Mouse (Mus musculus) midbrain, postnatal 0 days (tissue): Measurements from ENCODE around the gene Esrrb. TPM values are rescaled to one million over a fixed set of nuclear protein-coding genes. Genes with fewer than 3 reads are reported as not detected.

Source experiments
- ATAC-seq: fragments of 200-750 bp; cut with Nextera tagmentation; 2 replicates; pipeline ENCODE4 v1.8.0; 2017; ENCODE audit warnings: moderate number of reproducible peaks, mild to moderate bottlenecking, moderate TSS enrichment, moderate library complexity; ENCODE audit not compliant: low FRiP score
- DNase-seq: peaks from one replicate; pipeline ENCODE4 v3.0.0-alpha.2; 2015; ENCODE audit warnings: low spot score
- H3K27ac ChIP-seq: fragments of 300-500 bp; sonication (generic); 2 replicates; pipeline ENCODE4 v1.5.1; 2014; ENCODE audit warnings: low read depth, mild to moderate bottlenecking, low read length, mixed read lengths
- H3K27me3 ChIP-seq: fragments of 300-500 bp; sonication (generic); 2 replicates; pipeline ENCODE4 v1.6.1; 2014; ENCODE audit warnings: low read length, control low read depth, mixed read lengths; ENCODE audit not compliant: insufficient read depth
- H3K36me3 ChIP-seq: fragments of 300-500 bp; sonication (generic); 2 replicates; pipeline ENCODE4 v1.6.1; 2014; ENCODE audit warnings: low read length, control low read depth, mixed read lengths; ENCODE audit not compliant: insufficient read depth
- H3K4me1 ChIP-seq: fragments of 300-500 bp; sonication (generic); 2 replicates; pipeline ENCODE4 v1.6.1; 2014; ENCODE audit warnings: mild to moderate bottlenecking, control low read depth, antibody characterized with exemption, low read length, mixed read lengths; ENCODE audit not compliant: insufficient read depth
- H3K4me2 ChIP-seq: fragments of 300-500 bp; sonication (generic); 2 replicates; pipeline ENCODE4 v1.6.1; 2014; ENCODE audit warnings: low read depth, mild to moderate bottlenecking, low read length, mixed read lengths; ENCODE audit not compliant: poor library complexity, severe bottlenecking
- H3K4me3 ChIP-seq: fragments of 300-500 bp; sonication (generic); 2 replicates; pipeline ENCODE4 v1.5.1; 2014; ENCODE audit warnings: low read depth, mild to moderate bottlenecking, low read length, moderate library complexity
- H3K9ac ChIP-seq: fragments of 300-500 bp; sonication (generic); replicated peaks from 2 replicates; pipeline ENCODE4 v1.6.1; 2014; ENCODE audit warnings: mild to moderate bottlenecking, low read length, moderate library complexity, mixed read lengths; ENCODE audit not compliant: poor library complexity, severe bottlenecking
- H3K9me3 ChIP-seq: fragments of 300-500 bp; sonication (generic); 2 replicates; pipeline ENCODE4 v1.6.1; 2016; ENCODE audit warnings: low read length, control low read depth
- CTCF ChIP-seq: IDR thresholded peaks from 2 replicates; pipeline ENCODE4 v1.5.1; 2016; ENCODE audit warnings: antibody characterized with exemption, mild to moderate bottlenecking
- WGBS: fragments of 180-500 bp; shearing (Covaris S2); extraction: QIAGEN DNeasy Blood & Tissue Kit; methylation state at CpG from one replicate; pipeline ENCODE4 v1.1.7; 2014; 5-methylcytosine and 5-hydroxymethylcytosine counted together
- polyA plus RNA-seq: library from polyadenylated mRNA; unstranded; fragments of >200 nt; fragmentation: Nextera tagmentation; extraction: Ambion mirVana; gene quantifications from 2 replicates; pipeline ENCODE4 v1.2.1, GENCODE M21; 2015
- total RNA-seq: library from RNA; depleted of rRNA; stranded (reverse); fragments of >200 nt; gene quantifications from 2 replicates; pipeline ENCODE4 v1.2.3, GENCODE M21; 2014

The Esrrb gene
- total and polyA plus RNA-seq, 2 experiments from 2014 or later = 3.3 to 11.6 TPM

GRCm38 (mm10) chr12:86455009-86455408, 94.1 kb downstream of the Esrrb start:
- ATAC-seq (no peak), DNase-seq (no peak)
- Histone ChIP-seq H3K4me3 (no peak overlapping the region), H3K9ac (no peak overlapping the region), H3K27ac (no peak overlapping the region), H3K36me3 (no peaks in the 10 kb centered on the region), H3K4me1 (no peaks in the 10 kb centered on the region), H3K27me3 (no peaks in the 10 kb centered on the region), H3K4me2 (no peak overlapping the region), H3K9me3 (no peaks in the 10 kb centered on the region)
- no peak for TF ChIP-seq CTCF
- WGBS = 71% methylated on average over 1 of the region's 1 CpGs

DNA sequence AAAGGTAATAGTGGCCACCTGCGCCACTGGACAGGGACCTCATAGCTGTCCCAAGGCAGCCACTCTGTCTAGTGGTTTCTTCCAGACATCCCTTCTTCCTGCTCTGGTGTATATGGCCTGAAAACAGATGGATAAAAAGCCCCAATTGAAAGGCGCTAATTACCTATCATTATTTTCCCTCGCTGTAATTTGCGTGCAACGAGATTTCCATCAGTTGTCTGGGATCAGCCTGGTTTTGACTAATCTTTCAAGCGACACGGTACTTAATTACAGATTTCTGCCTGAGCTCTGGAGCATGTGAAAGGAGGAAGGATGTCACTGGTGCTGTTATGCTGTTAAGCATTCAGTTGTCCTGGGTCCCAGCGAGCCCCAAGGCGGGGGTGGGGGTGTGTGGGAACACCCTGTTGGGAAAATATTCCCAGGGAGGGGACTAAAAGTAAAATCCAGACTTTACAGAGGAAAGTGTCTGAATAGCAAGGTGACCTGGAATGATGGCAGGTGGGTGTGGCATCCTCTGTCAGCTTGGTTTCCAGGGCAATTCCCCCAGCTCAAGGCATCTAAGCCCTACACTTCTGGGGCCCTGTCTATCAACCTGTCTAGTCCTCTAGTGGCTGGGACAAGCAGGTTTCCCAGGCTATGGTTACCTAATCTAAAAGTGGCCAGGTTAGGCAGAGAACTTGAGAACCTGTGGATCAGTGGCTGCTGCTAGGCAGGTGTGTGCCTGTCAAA, 102.0 kb downstream of the Esrrb start:
- 62% methylated on average over 9 of the region's 9 CpGs for WGBS
- no peak for DNase-seq

GRCm38 (mm10) chr12:86464385-86464784, 103.5 kb downstream of the Esrrb start:
- no peaks in the 10 kb centered on the region for H3K36me3 ChIP-seq
- 96% methylated on average over 1 of the region's 1 CpGs for WGBS
- H3K4me2 ChIP-seq = no peak overlapping the region
- no peaks in the 10 kb centered on the region for H3K9me3 ChIP-seq
- no peak for ATAC-seq
- H3K4me1 ChIP-seq = no peaks in the 10 kb centered on the region
- no peak overlapping the region for H3K9ac ChIP-seq
- H3K27ac ChIP-seq = no peak overlapping the region
- TF ChIP-seq CTCF = no peak
- H3K27me3 ChIP-seq = no peaks in the 10 kb centered on the region
- no peak for DNase-seq
- no peak overlapping the region for H3K4me3 ChIP-seq

More for the DNA sequence above, 102.0 kb downstream of the Esrrb start:
- Histone ChIP-seq H3K4me3 (no peak overlapping the region), H3K4me1 (no peaks in the 10 kb centered on the region), H3K27me3 (no peaks in the 10 kb centered on the region), H3K36me3 (no peaks in the 10 kb centered on the region), H3K9me3 (no peaks in the 10 kb centered on the region), H3K4me2 (no peak overlapping the region), H3K27ac (no peak overlapping the region), H3K9ac (no peak overlapping the region)
- no peak for ATAC-seq
- no peak for TF ChIP-seq CTCF

DNA sequence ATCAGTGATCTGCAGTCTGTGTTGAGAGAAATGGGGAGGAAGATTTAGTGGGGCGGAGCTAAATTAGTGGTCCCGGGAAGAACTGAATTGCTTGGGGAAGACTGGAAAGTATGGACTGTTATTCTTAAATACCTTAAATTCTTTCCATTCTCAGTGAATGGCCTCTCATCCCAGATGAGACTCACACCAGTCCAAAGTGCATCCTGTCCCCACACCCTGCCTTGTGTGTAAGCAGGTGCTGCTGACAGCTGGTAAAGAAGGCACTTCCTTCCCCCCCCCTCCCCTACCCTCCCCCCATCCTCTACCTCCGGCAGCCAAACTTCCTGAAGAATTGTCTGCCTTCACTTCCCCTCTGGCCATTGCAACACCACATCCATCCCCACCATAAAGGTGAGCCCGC, 105.3 kb downstream of the Esrrb start:
- no peak overlapping the region for H3K27ac ChIP-seq
- no peak for DNase-seq
- H3K36me3 ChIP-seq = no peaks in the 10 kb centered on the region
- WGBS = 71% methylated on average over 4 of the region's 4 CpGs
- no peaks in the 10 kb centered on the region for H3K27me3 ChIP-seq
- no peak overlapping the region for H3K4me3 ChIP-seq
- ATAC-seq = no peak
- H3K9ac ChIP-seq = no peak overlapping the region
- TF ChIP-seq CTCF = no peak
- H3K4me2 ChIP-seq = no peak overlapping the region
- H3K9me3 ChIP-seq = no peaks in the 10 kb centered on the region
- no peaks in the 10 kb centered on the region for H3K4me1 ChIP-seq

- TF ChIP-seq CTCF = no peak
- H3K4me1 ChIP-seq = no peaks in the 10 kb centered on the region
- no peaks in the 10 kb centered on the region for H3K9me3 ChIP-seq
- WGBS = 55% methylated on average over 23 of the region's 23 CpGs
- H3K27ac ChIP-seq = no peak overlapping the region
- H3K27me3 ChIP-seq = no peaks in the 10 kb centered on the region
- ATAC-seq (peak; percentile 13; the same call in 1 of the 2 replicates), DNase-seq (no peak)
- H3K9ac ChIP-seq = no peak overlapping the region
- H3K36me3 ChIP-seq = no peaks in the 10 kb centered on the region
- no peak overlapping the region for H3K4me3 ChIP-seq
- no peak overlapping the region for H3K4me2 ChIP-seq
These were observed 109.0 kb downstream of the Esrrb start for GRCm38 (mm10) chr12:86469919-86470318.

GRCm38 (mm10) chr12:86470912-86471311, 110.0 kb downstream of the Esrrb start:
- H3K27ac ChIP-seq = no peak overlapping the region
- H3K4me2 ChIP-seq = no peak overlapping the region
- ATAC-seq (no peak), DNase-seq (no peak)
- no peak for TF ChIP-seq CTCF
- H3K4me1 ChIP-seq = no peaks in the 10 kb centered on the region
- no peaks in the 10 kb centered on the region for H3K36me3 ChIP-seq
- WGBS = 64% methylated on average over 6 of the region's 6 CpGs
- H3K4me3 ChIP-seq = no peak overlapping the region
- no peaks in the 10 kb centered on the region for H3K9me3 ChIP-seq
- H3K27me3 ChIP-seq = no peaks in the 10 kb centered on the region
- no peak overlapping the region for H3K9ac ChIP-seq
